Comparison of ENCODE assay signal across 16 mouse cellular contexts in the genomic region with DNA sequence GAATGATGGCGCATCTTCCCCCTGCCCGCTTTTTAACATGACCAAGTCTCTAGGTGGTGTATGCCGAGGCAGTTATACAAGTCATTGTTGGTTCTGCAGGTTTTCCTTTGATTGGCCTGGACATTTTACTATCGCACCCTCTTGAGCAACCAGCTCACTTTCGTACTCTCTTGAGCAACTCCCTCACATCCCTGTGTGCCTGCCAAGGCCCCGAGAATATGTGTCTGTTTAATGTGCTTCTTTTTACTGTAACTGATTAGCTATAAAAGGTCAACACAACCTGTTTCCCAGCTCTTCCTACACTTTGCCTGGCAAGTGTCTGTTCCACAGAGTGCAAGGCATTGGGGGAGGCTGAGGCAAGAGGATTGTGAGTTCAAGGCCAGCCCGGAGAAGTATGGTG.
A peak's percentile ranks its signal among the peaks of the same experiment; 100 is the strongest.
DNase-seq lines count a peak whose midpoint lies in the region; ATAC-seq and TF ChIP-seq lines count a peak whose summit lies in the region.
"Had no signal": no experiment of that assay in that cellular context is flagged by ENCODE, and none has a peak within 500 bp of the region (broad histone marks: within the 10 kb centered on the region; RNA-seq: fewer than 3 reads in every experiment).

No protein-coding gene starts in this region.

- WGBS in hindbrain, embryonic 10.5 days: 94% methylated on average over 7 of the region's 7 CpGs
- WGBS in hindbrain, postnatal 0 days: 91% methylated on average over 7 of the region's 7 CpGs
- WGBS in liver, embryonic 16.5 days (ENCODE audit: insufficient replicate concordance): 67% methylated on average over 7 of the region's 7 CpGs
- 70% methylated on average over 7 of the region's 7 CpGs for WGBS in liver, embryonic 12.5 days (ENCODE audit: insufficient replicate concordance)

- no peak overlapping the region for H3K4me3 ChIP-seq in hindbrain, embryonic 10.5 days
- H3K4me3 ChIP-seq in hindbrain, postnatal 0 days (ENCODE audit: low read length): no peak overlapping the region
- no peak overlapping the region for H3K4me3 ChIP-seq in liver, embryonic 16.5 days (ENCODE audit: low read depth, low read length)
- no peak overlapping the region for H3K4me3 ChIP-seq in liver, embryonic 12.5 days
- H3K4me3 ChIP-seq: lung, embryonic 15.5 days; neural tube, embryonic 15.5 days had no signal

- H3K27me3 ChIP-seq in hindbrain, embryonic 10.5 days (ENCODE audit: insufficient read depth, poor library complexity, severe bottlenecking): peaks cover 52% of the 10 kb centered on the region
- peaks cover 4% of the 10 kb centered on the region; the same call in 1 of the 2 replicates for H3K27me3 ChIP-seq in hindbrain, postnatal 0 days (ENCODE audit: insufficient read depth, low read length)
- peaks cover 8% of the 10 kb centered on the region for H3K27me3 ChIP-seq in liver, embryonic 16.5 days (ENCODE audit: control insufficient read depth, insufficient read depth, low read depth, low read length)
- peaks cover 56% of the 10 kb centered on the region for H3K27me3 ChIP-seq in liver, embryonic 12.5 days (replicated peaks)
- H3K27me3 ChIP-seq: CH12.LX had no signal

- H3K4me2 ChIP-seq in hindbrain, postnatal 0 days (ENCODE audit: low read depth, low read length): no peak overlapping the region
- H3K4me2 ChIP-seq in liver, embryonic 16.5 days (ENCODE audit: low read depth, low read length): no peak overlapping the region
- no peak overlapping the region for H3K4me2 ChIP-seq in liver, embryonic 12.5 days
- H3K4me2 ChIP-seq: neural tube, embryonic 15.5 days had no signal

- H3K36me3 ChIP-seq in hindbrain, embryonic 10.5 days: no peaks in the 10 kb centered on the region
- H3K36me3 ChIP-seq in hindbrain, postnatal 0 days (ENCODE audit: insufficient read depth, low read length): no peaks in the 10 kb centered on the region
- H3K36me3 ChIP-seq in liver, embryonic 16.5 days (ENCODE audit: control insufficient read depth, insufficient read depth): no peaks in the 10 kb centered on the region
- no peaks in the 10 kb centered on the region for H3K36me3 ChIP-seq in liver, embryonic 12.5 days
- H3K36me3 ChIP-seq: lung, embryonic 15.5 days; neural tube, embryonic 15.5 days had no signal

- H3K9ac ChIP-seq in hindbrain, postnatal 0 days (replicated peaks; ENCODE audit: low read length): no peak overlapping the region
- H3K9ac ChIP-seq in liver, embryonic 16.5 days (ENCODE audit: low read depth, low read length): no peak overlapping the region
- no peak overlapping the region for H3K9ac ChIP-seq in liver, embryonic 12.5 days
- H3K9ac ChIP-seq: lung, embryonic 15.5 days; neural tube, embryonic 15.5 days had no signal

- ATAC-seq in hindbrain, postnatal 0 days: no peak
- ATAC-seq in liver, embryonic 16.5 days (ENCODE audit: low read depth): peak; percentile 56; the same call in 1 of the 2 replicates
- no peak for ATAC-seq in liver, embryonic 12.5 days

- peaks cover 66% of the 10 kb centered on the region for H3K4me1 ChIP-seq in hindbrain, embryonic 10.5 days (replicated peaks)
- 0 out of 2 replicates have a peak, but pooled peaks cover 5% of the 10 kb centered on the region for H3K4me1 ChIP-seq in hindbrain, postnatal 0 days (ENCODE audit: insufficient read depth, low read length)
- H3K4me1 ChIP-seq in liver, embryonic 16.5 days (ENCODE audit: control insufficient read depth, low read depth, low read length): no peaks in the 10 kb centered on the region; the same call in 1 of the 2 replicates
- peaks cover 37% of the 10 kb centered on the region for H3K4me1 ChIP-seq in liver, embryonic 12.5 days

- no peaks in the 10 kb centered on the region for H3K9me3 ChIP-seq in hindbrain, embryonic 10.5 days
- no peaks in the 10 kb centered on the region for H3K9me3 ChIP-seq in hindbrain, postnatal 0 days (ENCODE audit: low read length)
- no peaks in the 10 kb centered on the region for H3K9me3 ChIP-seq in liver, embryonic 16.5 days (replicated peaks; ENCODE audit: control insufficient read depth, low read length)
- no peaks in the 10 kb centered on the region for H3K9me3 ChIP-seq in liver, embryonic 12.5 days (replicated peaks)
- H3K9me3 ChIP-seq: lung, embryonic 15.5 days; neural tube, embryonic 15.5 days had no signal

- no peak for DNase-seq in hindbrain, embryonic 10.5 days (ENCODE audit: low spot score)
- DNase-seq in hindbrain, postnatal 0 days (ENCODE audit: low spot score): no peak
- peak; percentile 82 for DNase-seq in fat pad, adult 2 months (ENCODE audit: extremely low read depth, low read depth, low spot score)
- peak; percentile 8 for DNase-seq in lung, postnatal 10 days
- DNase-seq in gastrocnemius, adult 8-10 months (ENCODE audit: low spot score in 2 of 2): no peak
- DNase-seq in layer of hippocampus, adult 8-10 months (ENCODE audit: low spot score in 2 of 2): no peak
- DNase-seq: cerebellum, adult 9-11 months; heart, postnatal 36 days; left cerebral cortex, postnatal 4 days; retina, postnatal 1 day; spleen, adult 18-20 months had no signal

- H3K27ac ChIP-seq in hindbrain, embryonic 10.5 days: peak overlapping the region; percentile 89
- H3K27ac ChIP-seq in hindbrain, postnatal 0 days: no peak overlapping the region
- no peak overlapping the region for H3K27ac ChIP-seq in liver, embryonic 16.5 days (ENCODE audit: low read length)
- H3K27ac ChIP-seq in liver, embryonic 12.5 days: no peak overlapping the region
- H3K27ac ChIP-seq: lung, embryonic 15.5 days; neural tube, embryonic 15.5 days had no signal

- TF ChIP-seq CTCF in hindbrain, postnatal 0 days (IDR thresholded peaks at IDR 0.05; ENCODE audit: low read depth): no peak

Comparison
In these comparisons a context has a peak if more than half of its experiments do, and no peak if none do; other contexts are left out.
1. DNase-seq: peak in fat pad, adult 2 months (single experiment) and lung, postnatal 10 days (single experiment); none in hindbrain, embryonic 10.5 days (single experiment), hindbrain, postnatal 0 days (single experiment), gastrocnemius, adult 8-10 months (0 of 2) and layer of hippocampus, adult 8-10 months (0 of 2).